ENCODE assay signal across 9 mouse cellular contexts in genomic region chr11:95001058-95001457, GRCm38 (mm10). TPM values are rescaled to one million over a fixed set of nuclear protein-coding genes. Genes with fewer than 3 reads are reported as not detected.
A peak's percentile ranks its signal among the peaks of the same experiment; 100 is the strongest.
DNase-seq lines count a peak whose midpoint lies in the region; ATAC-seq and TF ChIP-seq lines count a peak whose summit lies in the region.
"Had no signal": no experiment of that assay in that cellular context is flagged by ENCODE, and none has a peak within 500 bp of the region (broad histone marks: within the 10 kb centered on the region; RNA-seq: fewer than 3 reads in every experiment).

No protein-coding gene starts in this region.

- H3K4me1 ChIP-seq in ES-Bruce4 (ENCODE audit: control insufficient read depth, insufficient read depth, low read length): no peaks in the 10 kb centered on the region
- H3K4me1 ChIP-seq in embryonic facial prominence, embryonic 13.5 days: peaks cover 25% of the 10 kb centered on the region
- H3K4me1 ChIP-seq in heart, embryonic 13.5 days: peaks cover 65% of the 10 kb centered on the region
- peaks cover 6% of the 10 kb centered on the region; the same call in 1 of the 2 replicates for H3K4me1 ChIP-seq in kidney, postnatal 0 days (replicated peaks; ENCODE audit: insufficient read depth, low read length)
- H3K4me1 ChIP-seq in lung, embryonic 15.5 days: peaks cover 22% of the 10 kb centered on the region

- peak; percentile 75 for DNase-seq in adrenal gland, postnatal 25 days
- peak; percentile 91 for DNase-seq in kidney, postnatal 0 days (ENCODE audit: low spot score)

- peak; percentile 96 for TF ChIP-seq CTCF in ES-Bruce4 (IDR thresholded peaks at IDR 0.05; ENCODE audit: low read depth, low read length)
- TF ChIP-seq CTCF in kidney, postnatal 0 days (IDR thresholded peaks at IDR 0.05; ENCODE audit: low read depth): peak; percentile 93

- TF ChIP-seq POLR2A in ES-Bruce4 (IDR thresholded peaks at IDR 0.05; ENCODE audit: insufficient read depth, low read length): no peak

- no peaks in the 10 kb centered on the region for H3K9me3 ChIP-seq in ES-Bruce4 (replicated peaks; ENCODE audit: control insufficient read depth, insufficient read depth, low read length, poor library complexity, severe bottlenecking)
- no peaks in the 10 kb centered on the region for H3K9me3 ChIP-seq in embryonic facial prominence, embryonic 13.5 days
- no peaks in the 10 kb centered on the region for H3K9me3 ChIP-seq in heart, embryonic 13.5 days
- H3K9me3 ChIP-seq in kidney, postnatal 0 days (replicated peaks; ENCODE audit: low read length): no peaks in the 10 kb centered on the region
- no peaks in the 10 kb centered on the region for H3K9me3 ChIP-seq in lung, embryonic 15.5 days

- H3K4me2 ChIP-seq in embryonic facial prominence, embryonic 13.5 days: 0 out of 2 replicates have a peak overlapping the region, but pooled peaks have one; percentile 7
- peak overlapping the region; percentile 100 for H3K4me2 ChIP-seq in heart, embryonic 13.5 days
- H3K4me2 ChIP-seq in kidney, postnatal 0 days (ENCODE audit: low read length): no peak overlapping the region
- peak overlapping the region; percentile 29 for H3K4me2 ChIP-seq in lung, embryonic 15.5 days

- no peak for TF ChIP-seq EP300 in ES-Bruce4 (IDR thresholded peaks at IDR 0.05; ENCODE audit: insufficient read depth, low read depth, low read length)

- WGBS in embryonic facial prominence, embryonic 13.5 days: 2% methylated on average over 8 of the region's 8 CpGs
- WGBS in heart, embryonic 13.5 days: 2% methylated on average over 8 of the region's 8 CpGs
- WGBS in kidney, postnatal 0 days: under 1% methylated on average over 8 of the region's 8 CpGs
- WGBS in lung, embryonic 15.5 days: 3% methylated on average over 8 of the region's 8 CpGs

- no peak for ATAC-seq in embryonic facial prominence, embryonic 13.5 days (ENCODE audit: insufficient number of reproducible peaks, insufficient read depth, low FRiP score, low TSS enrichment, low read depth)
- 0 out of 2 replicates have a peak, but pooled peaks have one; percentile 26 for ATAC-seq in heart, embryonic 13.5 days (ENCODE audit: extremely low read depth, insufficient number of reproducible peaks, low FRiP score, low TSS enrichment)
- peak; percentile 40; the same call in 1 of the 2 replicates for ATAC-seq in kidney, postnatal 0 days (replicated peaks; ENCODE audit: low FRiP score, low read depth)
- peak; percentile 53 for ATAC-seq in lung, embryonic 15.5 days (ENCODE audit: borderline replicate concordance, extremely low read depth, low FRiP score, low TSS enrichment)
- ATAC-seq in neutrophil, adult 5-6 weeks (ENCODE audit: extremely low read depth, insufficient number of reproducible peaks, low FRiP score, poor library complexity, severe bottlenecking): peak; percentile 56; the same call in 1 of the 2 replicates
- ATAC-seq in inflammation-experienced regulatory T-cells, adult 6 months: no peak

- no peak overlapping the region for H3K4me3 ChIP-seq in ES-Bruce4 (ENCODE audit: low read depth, low read length)
- no peak overlapping the region for H3K4me3 ChIP-seq in embryonic facial prominence, embryonic 13.5 days
- peak overlapping the region; percentile 31; the same call in 1 of the 2 replicates for H3K4me3 ChIP-seq in heart, embryonic 13.5 days
- H3K4me3 ChIP-seq in kidney, postnatal 0 days (replicated peaks; ENCODE audit: low read depth, low read length): no peak overlapping the region
- H3K4me3 ChIP-seq in lung, embryonic 15.5 days: 0 out of 2 replicates have a peak overlapping the region, but pooled peaks have one; percentile 3

- H3K9ac ChIP-seq in ES-Bruce4 (ENCODE audit: low read depth, poor library complexity, severe bottlenecking): no peak overlapping the region
- H3K9ac ChIP-seq in embryonic facial prominence, embryonic 13.5 days: peak overlapping the region; percentile 28; the same call in 1 of the 2 replicates
- H3K9ac ChIP-seq in heart, embryonic 13.5 days: peak overlapping the region; percentile 50
- H3K9ac ChIP-seq in kidney, postnatal 0 days (ENCODE audit: low read depth, low read length): no peak overlapping the region
- no peak overlapping the region for H3K9ac ChIP-seq in lung, embryonic 15.5 days

- no peaks in the 10 kb centered on the region for H3K27me3 ChIP-seq in ES-Bruce4 (ENCODE audit: control insufficient read depth, insufficient read depth, low read length, poor library complexity, severe bottlenecking)
- no peaks in the 10 kb centered on the region for H3K27me3 ChIP-seq in embryonic facial prominence, embryonic 13.5 days
- no peaks in the 10 kb centered on the region for H3K27me3 ChIP-seq in heart, embryonic 13.5 days (replicated peaks)
- H3K27me3 ChIP-seq in kidney, postnatal 0 days (ENCODE audit: insufficient read depth, low read length): no peaks in the 10 kb centered on the region
- H3K27me3 ChIP-seq in lung, embryonic 15.5 days: no peaks in the 10 kb centered on the region

- no peaks in the 10 kb centered on the region for H3K36me3 ChIP-seq in ES-Bruce4 (ENCODE audit: control insufficient read depth, insufficient read depth, low read length, poor library complexity, severe bottlenecking)
- peaks cover 99% of the 10 kb centered on the region for H3K36me3 ChIP-seq in embryonic facial prominence, embryonic 13.5 days
- H3K36me3 ChIP-seq in heart, embryonic 13.5 days: peaks cover 95% of the 10 kb centered on the region
- H3K36me3 ChIP-seq in kidney, postnatal 0 days (ENCODE audit: insufficient read depth, low read length): peaks cover 52% of the 10 kb centered on the region
- H3K36me3 ChIP-seq in lung, embryonic 15.5 days: peaks cover 74% of the 10 kb centered on the region

- H3K27ac ChIP-seq in ES-Bruce4 (ENCODE audit: insufficient read depth, low read length): no peak overlapping the region
- H3K27ac ChIP-seq in embryonic facial prominence, embryonic 13.5 days: peak overlapping the region; percentile 68
- H3K27ac ChIP-seq in heart, embryonic 13.5 days (replicated peaks): peak overlapping the region; percentile 72
- H3K27ac ChIP-seq in kidney, postnatal 0 days: peak overlapping the region; percentile 68
- peak overlapping the region; percentile 81 for H3K27ac ChIP-seq in lung, embryonic 15.5 days

RNA-seq across cellular contexts. Expression of gene Samd14, which starts 8.6 kb away (rescaled TPM):
- polyA plus RNA-seq in ES-Bruce4 (2011; ENCODE audit: insufficient read depth, insufficient read length, low read depth, missing spikeins): 0.30 and 0.79 TPM in 2 replicates
- 3.0 and 4.4 TPM in 2 replicates for total RNA-seq in adrenal gland, postnatal 25 days (2021)
- polyA plus RNA-seq in embryonic facial prominence, embryonic 13.5 days (2015; fragmentation: Nextera tagmentation; extraction: Ambion mirVana): 36.2 and 36.8 TPM in 2 replicates
- 11.6 and 11.7 TPM in 2 replicates for polyA plus RNA-seq in heart, embryonic 13.5 days (2015; fragmentation: Nextera tagmentation; extraction: Ambion mirVana)
- polyA plus RNA-seq in kidney, postnatal 0 days (2015; fragmentation: Nextera tagmentation; extraction: Ambion mirVana): 13.1 and 14.5 TPM in 2 replicates
- 17.1 and 17.4 TPM in 2 replicates for polyA plus RNA-seq in lung, embryonic 15.5 days (2015; fragmentation: Nextera tagmentation; extraction: Ambion mirVana)
- total RNA-seq in neutrophil, adult 5-6 weeks (2017): 0.81 and 3.1 TPM in 2 replicates
- polyA plus RNA-seq in inflammation-experienced regulatory T-cells, adult 6 months (2017; shearing (Covaris generic)): under 1 TPM; 0.18 to 0.61 (median 0.46) TPM

RNA-seq across cellular contexts. Expression of gene Ppp1r9b, which starts 10.2 kb away (rescaled TPM):
- polyA plus RNA-seq in ES-Bruce4 (2011; ENCODE audit: insufficient read depth, insufficient read length, low read depth, missing spikeins): 20.3 and 21.0 TPM in 2 replicates
- total RNA-seq in adrenal gland, postnatal 25 days (2021): 125 and 146 TPM in 2 replicates
- polyA plus RNA-seq in embryonic facial prominence, embryonic 13.5 days (2015; fragmentation: Nextera tagmentation; extraction: Ambion mirVana): 13.2 and 13.5 TPM in 2 replicates
- polyA plus RNA-seq in heart, embryonic 13.5 days (2015; fragmentation: Nextera tagmentation; extraction: Ambion mirVana): 6.5 and 6.8 TPM in 2 replicates
- polyA plus RNA-seq in kidney, postnatal 0 days (2015; fragmentation: Nextera tagmentation; extraction: Ambion mirVana): 10.3 and 10.6 TPM in 2 replicates
- polyA plus RNA-seq in lung, embryonic 15.5 days (2015; fragmentation: Nextera tagmentation; extraction: Ambion mirVana): 8.8 and 9.3 TPM in 2 replicates
- 118 and 120 TPM in 2 replicates for total RNA-seq in neutrophil, adult 5-6 weeks (2017)
- polyA plus RNA-seq in inflammation-experienced regulatory T-cells, adult 6 months (2017; shearing (Covaris generic)): 10 to 100 TPM; 19.1 to 24.8 (median 24.8) TPM

RNA-seq across cellular contexts. Expression of gene Sgca, which starts 24.9 kb away (rescaled TPM):
- not detected in 2 replicates for polyA plus RNA-seq in ES-Bruce4 (2011; ENCODE audit: insufficient read depth, insufficient read length, low read depth, missing spikeins)
- total RNA-seq in adrenal gland, postnatal 25 days (2021): not detected in 2 replicates
- 1.1 and 1.5 TPM in 2 replicates for polyA plus RNA-seq in embryonic facial prominence, embryonic 13.5 days (2015; fragmentation: Nextera tagmentation; extraction: Ambion mirVana)
- polyA plus RNA-seq in heart, embryonic 13.5 days (2015; fragmentation: Nextera tagmentation; extraction: Ambion mirVana): 27.0 and 29.2 TPM in 2 replicates
- 0.28 and 0.52 TPM in 2 replicates for polyA plus RNA-seq in kidney, postnatal 0 days (2015; fragmentation: Nextera tagmentation; extraction: Ambion mirVana)
- polyA plus RNA-seq in lung, embryonic 15.5 days (2015; fragmentation: Nextera tagmentation; extraction: Ambion mirVana): 0.69 and 0.96 TPM in 2 replicates
- total RNA-seq in neutrophil, adult 5-6 weeks (2017): not detected in 2 replicates
- not detected for polyA plus RNA-seq in inflammation-experienced regulatory T-cells, adult 6 months (2017; shearing (Covaris generic))

RNA-seq across cellular contexts. Expression of gene Hils1, which starts 33.7 kb away (rescaled TPM):
- polyA plus RNA-seq in ES-Bruce4 (2011; ENCODE audit: insufficient read depth, insufficient read length, low read depth, missing spikeins): not detected in 2 replicates
- not detected in 2 replicates for total RNA-seq in adrenal gland, postnatal 25 days (2021)
- not detected in 2 replicates for polyA plus RNA-seq in embryonic facial prominence, embryonic 13.5 days (2015; fragmentation: Nextera tagmentation; extraction: Ambion mirVana)
- 0.23 TPM in 1 of 2 replicates, not detected in the other for polyA plus RNA-seq in heart, embryonic 13.5 days (2015; fragmentation: Nextera tagmentation; extraction: Ambion mirVana)
- not detected in 2 replicates for polyA plus RNA-seq in kidney, postnatal 0 days (2015; fragmentation: Nextera tagmentation; extraction: Ambion mirVana)
- polyA plus RNA-seq in lung, embryonic 15.5 days (2015; fragmentation: Nextera tagmentation; extraction: Ambion mirVana): not detected in 2 replicates
- not detected in 2 replicates for total RNA-seq in neutrophil, adult 5-6 weeks (2017)
- not detected for polyA plus RNA-seq in inflammation-experienced regulatory T-cells, adult 6 months (2017; shearing (Covaris generic))
- total RNA-seq: layer of hippocampus, adult 18-20 months had no signal

RNA-seq across cellular contexts. Expression of gene Pdk2, which starts 40.1 kb away (rescaled TPM):
- 9.4 and 9.5 TPM in 2 replicates for polyA plus RNA-seq in ES-Bruce4 (2011; ENCODE audit: insufficient read depth, insufficient read length, low read depth, missing spikeins)
- total RNA-seq in adrenal gland, postnatal 25 days (2021): 82.9 and 86.4 TPM in 2 replicates
- polyA plus RNA-seq in embryonic facial prominence, embryonic 13.5 days (2015; fragmentation: Nextera tagmentation; extraction: Ambion mirVana): 33.2 and 33.7 TPM in 2 replicates
- polyA plus RNA-seq in heart, embryonic 13.5 days (2015; fragmentation: Nextera tagmentation; extraction: Ambion mirVana): 77.9 and 81.1 TPM in 2 replicates
- 94.5 and 94.7 TPM in 2 replicates for polyA plus RNA-seq in kidney, postnatal 0 days (2015; fragmentation: Nextera tagmentation; extraction: Ambion mirVana)
- 27.8 and 30.9 TPM in 2 replicates for polyA plus RNA-seq in lung, embryonic 15.5 days (2015; fragmentation: Nextera tagmentation; extraction: Ambion mirVana)
- 2.9 and 5.2 TPM in 2 replicates for total RNA-seq in neutrophil, adult 5-6 weeks (2017)
- 1 to 10 TPM; 2.4 to 9.2 (median 8.2) TPM for polyA plus RNA-seq in inflammation-experienced regulatory T-cells, adult 6 months (2017; shearing (Covaris generic))

Comparison
In these comparisons a context has a peak if more than half of its experiments do, and no peak if none do; other contexts are left out.
1. H3K4me3 ChIP-seq: peak in heart, embryonic 13.5 days (single experiment) and lung, embryonic 15.5 days (single experiment); none in ES-Bruce4 (single experiment), embryonic facial prominence, embryonic 13.5 days (single experiment) and kidney, postnatal 0 days (single experiment).
2. H3K9ac ChIP-seq: peak in embryonic facial prominence, embryonic 13.5 days (single experiment) and heart, embryonic 13.5 days (single experiment); none in ES-Bruce4 (single experiment), kidney, postnatal 0 days (single experiment) and lung, embryonic 15.5 days (single experiment).
3. ATAC-seq: peak in heart, embryonic 13.5 days (single experiment), kidney, postnatal 0 days (single experiment), lung, embryonic 15.5 days (single experiment) and neutrophil, adult 5-6 weeks (single experiment); none in embryonic facial prominence, embryonic 13.5 days (single experiment) and inflammation-experienced regulatory T-cells, adult 6 months (single experiment).
4. RNA of gene Sgca, which starts 24.9 kb away (polyA plus RNA-seq): 27.0 to 29.2 TPM in heart, embryonic 13.5 days; 1.1 to 1.5 TPM in embryonic facial prominence, embryonic 13.5 days, 0.69 to 0.96 TPM in lung, embryonic 15.5 days, 0.28 to 0.52 TPM in kidney, postnatal 0 days, not detected in ES-Bruce4 and not detected in inflammation-experienced regulatory T-cells, adult 6 months; every median in the first group is over 10 times any median in the second.